Mouse (Mus musculus): ENCODE measurements around the gene Nedd4. TPM values are rescaled to one million over a fixed set of nuclear protein-coding genes. Genes with fewer than 3 reads are reported as not detected.

Gene Nedd4
- total RNA-seq, 2 experiments from 2014 or later = 388 to 415 TPM

GRCm38 (mm10) chr9:72763050-72763718, 101.0 kb downstream of the Nedd4 start:
- intact Hi-C loops (cut with DNase I; ENCODE audit: low total_unique reads) = no loop called here
- peak; percentile 69 for DNase-seq

- intact Hi-C loops (cut with DNase I; ENCODE audit: low total_unique reads) = loop anchor here (2.0 kb wide), 1 partner anchor 116 kb away; no protein-coding TSS in a partner anchor
- peak; percentile 86 for DNase-seq
These were observed 104.7 kb downstream of the Nedd4 start for GRCm38 (mm10) chr9:72766789-72767349.

- no peak for DNase-seq
- intact Hi-C loops (cut with DNase I; ENCODE audit: low total_unique reads) = no loop called here
These were observed 112.9 kb downstream of the Nedd4 start for GRCm38 (mm10) chr9:72775022-72775421.

- intact Hi-C loops (cut with DNase I; ENCODE audit: low total_unique reads) = no loop called here
- no peak for DNase-seq
These were observed 116.9 kb downstream of the Nedd4 start for GRCm38 (mm10) chr9:72779004-72779403.

GRCm38 (mm10) chr9:72779733-72780132, 117.6 kb downstream of the Nedd4 start:
- no peak for DNase-seq
- intact Hi-C loops (cut with DNase I; ENCODE audit: low total_unique reads) = no loop called here

- intact Hi-C loops (cut with DNase I; ENCODE audit: low total_unique reads) = no loop called here
- no peak for DNase-seq
These were observed 118.5 kb downstream of the Nedd4 start for GRCm38 (mm10) chr9:72780694-72781093.

- intact Hi-C loops (cut with DNase I; ENCODE audit: low total_unique reads) = no loop called here
- DNase-seq = no peak
These were observed 119.3 kb downstream of the Nedd4 start for GRCm38 (mm10) chr9:72781466-72781865.

GRCm38 (mm10) chr9:72782121-72782520, 120.0 kb downstream of the Nedd4 start:
- no peak for DNase-seq
- intact Hi-C loops (cut with DNase I; ENCODE audit: low total_unique reads) = no loop called here

- DNase-seq = no peak
- intact Hi-C loops (cut with DNase I; ENCODE audit: low total_unique reads) = no loop called here
These were observed 125.6 kb downstream of the Nedd4 start for GRCm38 (mm10) chr9:72787732-72788131.

GRCm38 (mm10) chr9:72790530-72791212, 128.5 kb downstream of the Nedd4 start:
- intact Hi-C loops (cut with DNase I; ENCODE audit: low total_unique reads) = no loop called here
- no peak for DNase-seq

- intact Hi-C loops (cut with DNase I; ENCODE audit: low total_unique reads) = no loop called here
- DNase-seq = no peak
These were observed 129.1 kb downstream of the Nedd4 start for GRCm38 (mm10) chr9:72791213-72791582.

GRCm38 (mm10) chr9:72791681-72792080, 129.5 kb downstream of the Nedd4 start:
- peak; percentile 39 for DNase-seq
- intact Hi-C loops (cut with DNase I; ENCODE audit: low total_unique reads) = no loop called here

GRCm38 (mm10) chr9:72795243-72795642, 133.1 kb downstream of the Nedd4 start:
- DNase-seq = no peak
- intact Hi-C loops (cut with DNase I; ENCODE audit: low total_unique reads) = no loop called here

GRCm38 (mm10) chr9:72797136-72797621, 135.0 kb downstream of the Nedd4 start:
- DNase-seq = peak; percentile 39
- intact Hi-C loops (cut with DNase I; ENCODE audit: low total_unique reads) = no loop called here

Other genes starting within 250 kb of the Nedd4 start
- gene Mns1, start 224.3 kb upstream of the Nedd4 start, total RNA-seq (2021) = 1 to 10 TPM in 1 of 2 experiments, under 1 TPM in 1; 0.78 to 1.1 TPM
- 1 to 10 TPM; 3.0 to 3.1 TPM for gene Tex9, start 170.1 kb upstream of the Nedd4 start, total RNA-seq (2021)
- 10 to 100 TPM; 22.1 to 23.7 TPM for gene Rfx7, start 130.1 kb upstream of the Nedd4 start, total RNA-seq (2021)
- gene Prtg, start 144.5 kb downstream of the Nedd4 start, total RNA-seq (2021) = under 1 TPM; 0.45 to 0.80 TPM